Mouse (Mus musculus): ENCODE results near the gene Jmjd1c.

- TF ChIP-seq CTCF (IDR thresholded peaks at IDR 0.05; ENCODE audit: low read depth, low read length) (no peak), POLR2A (IDR thresholded peaks at IDR 0.05; ENCODE audit: extremely low read depth, insufficient read depth, low read length) (no peak)
Observed at GRCm38 (mm10) chr10:67100011-67100661, 4.2 kb downstream of the Jmjd1c start.
